Mouse (Mus musculus) kidney, adult 10 weeks (tissue): Measurements from ENCODE around the gene 9530002B09Rik. TPM values are rescaled to one million over a fixed set of nuclear protein-coding genes. Genes with fewer than 3 reads are reported as not detected.

Experiments
- polyA plus RNA-seq: library from polyadenylated mRNA; stranded (reverse); fragments of 350-450 nt; fragmentation: Illumina TruSeq; extraction: RNeasy Lipid Tissue Mini Kit (QIAGEN cat#74804); gene quantifications from one replicate; pipeline ENCODE4 v1.2.3, GENCODE M21; 2014; ENCODE audit warnings: low read depth, low replicate concordance

The 9530002B09Rik gene
- polyA plus RNA-seq: not detected

DNA sequence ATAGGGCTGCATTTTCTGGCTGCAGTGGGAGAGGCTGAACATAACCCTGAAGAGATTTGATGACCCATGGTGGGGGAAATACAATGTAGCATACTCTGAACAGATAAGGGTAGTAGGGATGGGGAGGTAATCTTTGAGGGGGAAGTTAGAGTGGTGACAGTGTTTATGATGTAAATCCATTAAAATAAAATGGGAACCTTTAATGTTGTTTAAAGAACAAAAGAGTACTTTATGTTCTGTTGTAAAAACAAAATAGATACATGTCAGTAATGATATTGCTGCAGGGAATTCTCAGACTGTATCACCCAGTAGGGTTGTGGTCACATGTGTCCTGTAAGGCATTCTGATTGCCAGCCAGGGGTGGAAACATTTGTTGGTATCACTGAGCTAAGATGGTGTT, at the start of gene 9530002B09Rik:
Gene 9530002B09Rik (plus strand): TSS at position 301 of the 400 bp plus-strand sequence.

Other genes starting within 250 kb of the 9530002B09Rik start
- 224 TPM for gene Ppt1, start 147.0 kb downstream of the 9530002B09Rik start, polyA plus RNA-seq
- 66.9 TPM for gene Cap1, start 196.8 kb downstream of the 9530002B09Rik start, polyA plus RNA-seq